Mouse (Mus musculus) embryonic facial prominence, embryonic 14.5 days (tissue): ENCODE results near the gene Ptgir. TPM values are rescaled to one million over a fixed set of nuclear protein-coding genes. Genes with fewer than 3 reads are reported as not detected.

Source experiments
- ATAC-seq: fragments of 200-750 bp; cut with Nextera tagmentation; 2 replicates; pipeline ENCODE4 v1.8.0; 2017; ENCODE audit warnings: low read depth, moderate number of reproducible peaks, moderate TSS enrichment
- DNase-seq: peaks from one replicate; pipeline ENCODE4 v3.0.0-alpha.2; 2015; ENCODE audit warnings: low spot score
- H3K27ac ChIP-seq: fragments of 300-500 bp; sonication (generic); replicated peaks from 2 replicates; pipeline ENCODE4 v1.5.1; 2014; ENCODE audit warnings: low read depth, mild to moderate bottlenecking, low read length, moderate library complexity
- H3K27me3 ChIP-seq: fragments of 300-500 bp; sonication (generic); replicated peaks from 2 replicates; pipeline ENCODE4 v1.6.1; 2014; ENCODE audit warnings: low read length; ENCODE audit not compliant: control insufficient read depth, insufficient read depth
- H3K36me3 ChIP-seq: fragments of 300-500 bp; sonication (generic); 2 replicates; pipeline ENCODE4 v1.6.1; 2014; ENCODE audit warnings: low read length, mixed read lengths; ENCODE audit not compliant: control insufficient read depth, insufficient read depth
- H3K4me1 ChIP-seq: fragments of 300-500 bp; sonication (generic); 2 replicates; pipeline ENCODE4 v1.6.1; 2014; ENCODE audit warnings: antibody characterized with exemption, low read length; ENCODE audit not compliant: control insufficient read depth, insufficient read depth
- H3K4me2 ChIP-seq: fragments of 300-500 bp; sonication (generic); 2 replicates; pipeline ENCODE4 v1.6.1; 2014; ENCODE audit warnings: low read depth, mild to moderate bottlenecking, low read length, moderate library complexity, mixed read lengths
- H3K4me3 ChIP-seq: fragments of 300-500 bp; sonication (generic); 2 replicates; pipeline ENCODE4 v1.5.1; 2014; ENCODE audit warnings: low read depth, mild to moderate bottlenecking, low read length
- H3K9ac ChIP-seq: fragments of 300-500 bp; sonication (generic); 2 replicates; pipeline ENCODE4 v1.6.1; 2014; ENCODE audit warnings: low read depth, mild to moderate bottlenecking, low read length, moderate library complexity, mixed read lengths
- H3K9me3 ChIP-seq: fragments of 300-500 bp; sonication (generic); 2 replicates; pipeline ENCODE4 v1.6.1; 2016; ENCODE audit warnings: low read length; ENCODE audit not compliant: control insufficient read depth
- WGBS: fragments of 180-500 bp; shearing (Covaris S2); extraction: QIAGEN DNeasy Blood & Tissue Kit; methylation state at CpG from one replicate; pipeline ENCODE4 v1.1.7; 2014; 5-methylcytosine and 5-hydroxymethylcytosine counted together
- polyA plus RNA-seq: library from polyadenylated mRNA; unstranded; fragments of >200 nt; fragmentation: Nextera tagmentation; extraction: Ambion mirVana; gene quantifications from 2 replicates; pipeline ENCODE4 v1.2.1, GENCODE M21; 2014

The Ptgir gene
- polyA plus RNA-seq, 1 experiment from 2014 or later: 1.9 TPM

DNA sequence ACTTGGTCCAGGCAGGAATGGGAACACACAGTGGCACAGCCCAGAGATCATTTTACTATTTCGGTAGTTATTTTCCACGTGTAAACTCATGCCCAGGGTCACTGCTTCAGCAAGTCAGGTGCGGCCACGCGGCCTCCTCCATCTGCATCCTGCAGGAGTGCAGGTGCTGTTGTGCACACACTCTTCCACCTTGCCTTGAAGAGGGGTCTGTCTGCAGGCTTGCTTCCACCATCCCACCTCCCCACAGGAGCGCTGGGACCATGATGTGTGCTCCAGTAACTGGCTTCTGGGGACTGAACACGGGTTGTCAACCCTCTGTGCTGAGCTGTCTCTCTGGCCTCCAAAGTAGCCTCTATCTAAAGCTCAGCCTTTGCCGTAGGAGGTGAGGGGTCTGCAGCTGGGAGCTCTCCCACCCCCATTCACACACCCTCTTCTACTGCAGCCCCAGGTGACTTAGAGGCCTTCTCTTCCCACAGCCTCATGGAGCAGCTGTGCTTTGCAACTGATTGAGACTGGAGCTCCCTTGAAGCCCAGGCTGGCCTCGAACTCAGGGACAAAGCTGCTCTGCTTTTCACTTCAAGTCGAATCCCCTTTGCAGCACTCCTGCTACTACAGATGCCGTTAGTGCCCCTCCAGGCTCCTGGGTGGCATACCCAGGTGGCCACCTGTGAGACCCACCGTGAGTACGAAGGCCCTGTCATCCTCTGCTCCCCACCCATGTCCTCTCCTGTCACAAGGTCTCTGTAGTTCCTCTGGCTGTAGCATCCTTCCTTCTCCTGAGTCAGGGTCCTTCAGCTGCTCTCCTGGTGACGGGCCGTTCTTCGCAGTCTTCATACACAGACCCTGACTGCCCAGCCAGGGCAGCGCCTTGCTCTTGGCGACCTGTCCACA, 8.4 kb downstream of the Ptgir start:
- no peak overlapping the region for H3K27ac ChIP-seq
- WGBS: 81% methylated on average over 18 of the region's 18 CpGs
- H3K9me3 ChIP-seq: no peaks in the 10 kb centered on the region
- no peak overlapping the region for H3K9ac ChIP-seq
- DNase-seq (no peak), ATAC-seq (0 out of 2 replicates have a peak, but pooled peaks have one; percentile 2)
- peaks cover 56% of the 10 kb centered on the region for H3K36me3 ChIP-seq
- H3K4me1 ChIP-seq: peaks cover 7% of the 10 kb centered on the region; the same call in 1 of the 2 replicates
- no peak overlapping the region for H3K4me3 ChIP-seq
- H3K4me2 ChIP-seq: no peak overlapping the region
- no peaks in the 10 kb centered on the region for H3K27me3 ChIP-seq

DNA sequence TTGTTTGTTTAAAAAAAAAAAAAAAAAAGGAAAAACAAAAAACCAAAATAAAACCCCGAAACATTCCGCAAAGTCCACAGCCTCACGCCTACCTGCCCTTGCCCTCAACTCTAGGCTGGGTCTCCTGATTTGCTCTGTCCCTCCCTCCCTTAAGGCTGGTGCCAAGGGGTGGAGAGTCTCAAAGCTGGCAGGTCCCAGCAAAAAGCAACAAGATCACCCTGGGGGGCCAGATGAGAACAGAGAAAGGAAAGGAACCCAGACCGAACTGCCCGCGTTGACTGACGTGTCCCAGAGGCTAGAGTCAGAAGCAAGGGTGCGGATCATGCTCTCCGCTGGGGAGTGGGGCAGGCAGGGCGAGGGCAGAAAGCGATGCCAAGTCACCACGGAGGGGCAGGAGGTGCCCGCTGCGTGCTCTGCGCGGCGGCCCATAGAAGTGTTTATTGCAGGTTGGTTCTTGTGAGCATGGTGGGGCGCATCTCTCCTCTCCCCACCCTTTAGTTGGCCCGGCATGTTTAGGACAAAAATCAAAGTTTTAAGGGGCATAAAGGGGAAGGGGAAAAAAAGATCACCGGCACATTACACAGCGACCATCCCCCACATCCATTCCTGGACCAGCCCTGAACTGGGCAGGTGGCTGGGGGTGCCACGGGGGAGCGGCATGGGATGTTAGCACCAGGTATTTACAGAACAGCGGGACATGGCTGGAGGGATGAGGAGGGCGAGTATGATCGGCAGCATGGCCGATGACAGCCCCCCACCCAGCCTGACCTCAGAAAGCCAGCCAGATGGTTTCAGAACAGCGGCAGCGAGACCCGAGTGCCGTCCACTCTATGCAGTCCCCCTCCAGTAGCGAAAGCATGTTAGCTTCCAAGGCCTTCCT, 9.4 kb downstream of the Ptgir start:
- peaks cover 61% of the 10 kb centered on the region for H3K36me3 ChIP-seq
- no peak overlapping the region for H3K4me2 ChIP-seq
- WGBS: 92% methylated on average over 32 of the region's 32 CpGs
- no peak for ATAC-seq
- H3K9ac ChIP-seq: no peak overlapping the region
- no peak overlapping the region for H3K4me3 ChIP-seq
- H3K27ac ChIP-seq: no peak overlapping the region
- H3K9me3 ChIP-seq: no peaks in the 10 kb centered on the region
- H3K27me3 ChIP-seq: no peaks in the 10 kb centered on the region
- peaks cover 15% of the 10 kb centered on the region for H3K4me1 ChIP-seq
- no peak for DNase-seq

DNA sequence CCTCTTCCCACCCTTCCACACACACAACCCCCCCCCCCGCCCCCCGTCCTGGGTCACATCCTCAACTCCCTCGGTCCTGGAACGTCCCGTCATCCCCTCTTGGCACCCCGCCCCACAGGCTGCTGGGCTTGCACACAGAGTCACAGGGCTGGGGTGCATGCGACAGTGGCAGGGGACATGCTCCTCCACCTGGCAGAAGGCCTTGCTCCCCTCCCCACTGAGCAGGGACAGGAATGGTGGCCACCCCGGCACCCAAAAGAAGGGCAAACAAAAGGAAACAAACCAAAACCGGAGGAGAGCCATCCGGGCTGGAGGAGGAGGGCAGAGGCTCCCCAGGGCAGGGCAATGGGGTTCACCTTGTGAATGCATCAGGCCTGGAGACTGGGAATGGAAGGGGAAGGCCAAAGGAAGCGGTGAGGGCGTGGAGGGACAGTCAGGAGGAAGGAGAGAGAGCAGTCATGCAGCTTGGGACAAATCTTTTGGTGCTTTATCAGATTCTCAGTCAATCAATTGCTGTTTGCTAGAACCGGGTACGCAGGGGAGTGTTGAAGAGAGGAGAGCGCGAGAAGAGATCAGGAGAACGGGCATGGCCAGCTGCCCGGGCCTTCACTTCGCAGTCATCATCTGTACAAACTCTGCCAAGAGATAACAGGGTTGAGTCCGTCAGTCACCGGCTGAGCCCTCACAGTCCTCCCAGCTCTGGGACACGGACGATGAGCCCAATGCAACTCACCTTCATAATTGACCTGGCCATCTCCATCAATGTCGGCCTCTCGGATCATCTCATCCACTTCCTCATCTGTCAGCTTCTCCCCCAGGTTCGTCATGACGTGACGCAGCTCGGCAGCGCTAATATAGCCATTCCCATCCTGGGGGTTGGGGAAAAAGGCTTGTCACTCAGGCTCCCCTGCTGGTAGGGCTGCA, 10.3 kb downstream of the Ptgir start:
- Histone ChIP-seq H3K27me3 (no peaks in the 10 kb centered on the region), H3K9ac (no peak overlapping the region), H3K36me3 (peaks cover 61% of the 10 kb centered on the region), H3K4me2 (no peak overlapping the region), H3K9me3 (no peaks in the 10 kb centered on the region), H3K27ac (no peak overlapping the region), H3K4me1 (peaks cover 24% of the 10 kb centered on the region), H3K4me3 (no peak overlapping the region)
- DNase-seq (no peak), ATAC-seq (no peak)
- WGBS: 86% methylated on average over 25 of the region's 30 CpGs

DNA sequence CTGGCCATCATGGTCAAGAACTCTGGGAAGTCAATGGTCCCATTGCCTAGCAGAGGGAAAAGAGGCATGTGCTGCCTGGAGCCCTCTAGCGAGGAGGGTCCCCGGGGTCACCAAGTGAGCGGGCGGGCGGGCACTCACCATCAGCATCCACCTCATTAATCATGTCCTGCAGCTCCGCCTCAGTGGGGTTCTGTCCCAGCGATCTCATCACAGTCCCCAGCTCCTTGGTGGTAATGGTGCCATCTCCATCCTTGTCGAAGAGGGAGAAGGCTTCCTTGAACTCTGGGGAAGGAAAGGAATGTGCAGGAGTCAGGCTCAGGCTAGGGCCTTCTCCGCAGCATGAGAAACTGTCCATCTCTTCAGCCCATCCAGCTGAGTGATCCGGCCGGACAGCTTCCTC, 11.2 kb downstream of the Ptgir start:
- Histone ChIP-seq H3K4me2 (no peak overlapping the region), H3K36me3 (peaks cover 61% of the 10 kb centered on the region), H3K9me3 (no peaks in the 10 kb centered on the region), H3K4me1 (peaks cover 32% of the 10 kb centered on the region), H3K4me3 (no peak overlapping the region), H3K27ac (no peak overlapping the region), H3K27me3 (no peaks in the 10 kb centered on the region), H3K9ac (no peak overlapping the region)
- DNase-seq (no peak), ATAC-seq (no peak)
- WGBS: 83% methylated on average over 11 of the region's 11 CpGs

DNA sequence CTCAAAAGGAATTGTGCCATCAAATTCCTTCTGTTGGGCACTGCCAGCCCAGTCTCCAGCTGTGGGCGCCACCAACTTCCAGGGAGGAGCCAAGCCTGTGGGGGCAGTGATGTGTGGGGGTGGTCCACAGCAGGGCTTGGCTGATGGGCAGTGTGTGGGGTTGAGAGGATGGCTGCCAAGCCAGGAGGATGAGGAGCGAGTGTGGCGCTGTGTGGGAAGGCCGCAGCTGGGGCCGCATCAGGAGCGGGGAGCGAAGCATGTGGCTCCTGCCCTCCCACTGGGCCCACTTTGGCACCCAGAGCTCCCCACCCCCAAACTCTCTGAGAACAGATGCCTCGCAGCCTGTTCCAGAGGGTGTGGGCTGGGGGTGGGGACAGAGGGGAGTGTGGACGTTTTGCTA, 11.7 kb downstream of the Ptgir start:
- no peak for DNase-seq
- H3K4me3 ChIP-seq: no peak overlapping the region
- H3K4me1 ChIP-seq: peaks cover 37% of the 10 kb centered on the region
- H3K27me3 ChIP-seq: no peaks in the 10 kb centered on the region
- no peak overlapping the region for H3K27ac ChIP-seq
- no peak overlapping the region for H3K4me2 ChIP-seq
- no peak overlapping the region for H3K9ac ChIP-seq
- no peaks in the 10 kb centered on the region for H3K9me3 ChIP-seq
- peaks cover 61% of the 10 kb centered on the region for H3K36me3 ChIP-seq
- WGBS: 84% methylated on average over 7 of the region's 9 CpGs
- ATAC-seq: no peak

DNA sequence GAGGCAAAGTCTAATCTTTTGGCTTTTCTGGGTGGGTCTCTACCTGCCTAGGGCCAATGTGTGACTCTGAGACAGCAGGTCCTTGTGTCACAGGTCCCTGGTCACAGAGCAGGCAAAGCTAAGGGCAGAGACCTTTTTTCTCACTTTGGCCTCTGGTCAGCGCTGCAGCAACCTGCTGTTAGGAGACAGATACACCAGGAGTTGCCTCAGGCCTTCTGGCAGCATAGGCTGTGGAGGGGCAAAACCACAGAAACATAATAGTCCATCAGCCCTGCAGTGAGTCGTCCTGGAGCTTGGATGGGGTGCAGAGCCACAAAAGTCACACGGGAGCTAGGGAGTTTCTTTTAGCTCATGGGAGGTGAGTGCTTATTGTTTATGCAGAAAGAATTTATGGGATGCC, 12.4 kb downstream of the Ptgir start:
- Histone ChIP-seq H3K36me3 (peaks cover 61% of the 10 kb centered on the region), H3K4me1 (peaks cover 38% of the 10 kb centered on the region), H3K9me3 (no peaks in the 10 kb centered on the region), H3K9ac (no peak overlapping the region), H3K4me3 (no peak overlapping the region), H3K27ac (no peak overlapping the region), H3K4me2 (no peak overlapping the region), H3K27me3 (no peaks in the 10 kb centered on the region)
- DNase-seq (no peak), ATAC-seq (no peak)
- 70% methylated on average over 3 of the region's 3 CpGs for WGBS

DNA sequence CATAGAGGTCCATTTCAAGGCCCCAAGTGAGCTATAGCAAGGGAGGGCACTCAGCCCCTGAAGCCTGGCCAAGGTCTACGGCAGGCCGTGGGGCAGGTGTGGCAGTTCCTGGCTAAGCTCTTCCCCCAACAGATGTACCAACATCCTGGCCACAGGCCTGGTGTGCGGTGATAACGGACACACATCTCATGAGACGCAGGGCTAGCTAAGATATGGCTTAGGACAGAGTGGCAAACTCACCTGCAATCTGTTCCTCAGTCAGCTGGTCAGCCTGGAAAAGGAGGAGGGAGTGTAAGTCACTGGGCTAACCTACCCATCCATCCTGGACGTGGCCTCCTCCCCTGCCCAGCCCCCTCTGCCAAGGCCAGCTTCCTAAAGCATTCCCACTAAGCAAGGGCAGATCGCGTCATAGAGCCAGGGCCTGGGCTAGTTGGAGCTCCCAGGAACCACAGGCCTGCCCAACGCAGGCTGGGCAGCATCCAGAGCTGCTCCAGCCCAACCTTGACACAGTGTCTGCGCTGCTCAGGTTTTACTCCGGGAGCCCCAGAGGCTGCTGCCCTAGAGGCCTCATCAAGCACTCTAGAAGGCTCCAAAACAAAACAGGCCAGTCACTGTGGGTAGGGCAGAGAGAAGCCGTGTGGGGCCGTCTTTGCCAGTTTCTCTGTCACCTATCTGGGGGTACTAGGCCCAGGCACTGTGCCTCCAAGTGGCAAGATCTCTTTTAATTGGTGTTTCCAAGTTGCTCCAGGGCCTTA, 13.3 kb downstream of the Ptgir start:
- peak overlapping the region; percentile 39 for H3K27ac ChIP-seq
- ATAC-seq (no peak), DNase-seq (no peak)
- H3K36me3 ChIP-seq: peaks cover 56% of the 10 kb centered on the region
- H3K4me1 ChIP-seq: peaks cover 38% of the 10 kb centered on the region
- 77% methylated on average over 13 of the region's 13 CpGs for WGBS
- no peaks in the 10 kb centered on the region for H3K9me3 ChIP-seq
- H3K4me2 ChIP-seq: peak overlapping the region; percentile 17
- H3K4me3 ChIP-seq: peak overlapping the region; percentile 8; the same call in 1 of the 2 replicates
- peak overlapping the region; percentile 45; the same call in 1 of the 2 replicates for H3K9ac ChIP-seq
- H3K27me3 ChIP-seq: no peaks in the 10 kb centered on the region
